Mouse (Mus musculus) inflammation-experienced regulatory T-cells (primary cell): ENCODE measurements around the gene Apmap. TPM values are rescaled to one million over a fixed set of nuclear protein-coding genes. Genes with fewer than 3 reads are reported as not detected.

ENCODE experiments used
- polyA plus RNA-seq, 2 experiments: library from polyadenylated mRNA; unstranded; fragments of 100-300 nt; shearing (Covaris generic); gene quantifications; one replicate each; pipeline ENCODE4 v1.2.1; 2017

Gene Apmap
- 10 to 100 TPM; 31.6 to 42.6 TPM for polyA plus RNA-seq

GRCm38 (mm10) chr2:150608087-150608799, at the start of gene Apmap:
Gene Apmap (minus strand): TSS chr2:150608567.

GRCm38 (mm10) chr2:150569847-150570590, 38.3 kb downstream of the Apmap start, which contains the start of gene Cst7:
Gene Cst7 (plus strand): TSS chr2:150570415.

Other genes with a start within 250 kb of the Apmap start
- gene 3300002I08Rik, start 245.8 kb downstream of the Apmap start, polyA plus RNA-seq: 1 to 10 TPM; 6.5 to 7.5 TPM
- gene Zfp442, start 157.1 kb downstream of the Apmap start, polyA plus RNA-seq: 1 to 10 TPM; 8.5 to 8.9 TPM
- 1 to 10 TPM in 1 of 2 experiments, under 1 TPM in 1; 0.93 to 3.2 TPM for gene Zfp345, start 123.5 kb downstream of the Apmap start, polyA plus RNA-seq
- 100 to 1,000 TPM; 197 to 344 TPM for gene Cst7, start 38.2 kb downstream of the Apmap start, polyA plus RNA-seq
- gene Acss1, start 59.9 kb upstream of the Apmap start, polyA plus RNA-seq: 10 to 100 TPM; 39.3 to 62.9 TPM
- gene Vsx1, start 80.8 kb upstream of the Apmap start, polyA plus RNA-seq: 1 to 10 TPM in 1 of 2 experiments, under 1 TPM in 1; 0.08 to 1.5 TPM
- gene Entpd6, start 140.5 kb upstream of the Apmap start, polyA plus RNA-seq: 10 to 100 TPM; 51.7 to 64.3 TPM
- 10 to 100 TPM; 77.6 to 82.9 TPM for gene Pygb, start 178.2 kb upstream of the Apmap start, polyA plus RNA-seq